Mouse (Mus musculus): Measurements from ENCODE around the gene C2cd4c. TPM values are rescaled to one million over a fixed set of nuclear protein-coding genes. Genes with fewer than 3 reads are reported as not detected.

Gene C2cd4c
- total and polyA plus RNA-seq, 3 experiments: 0.01 TPM; not detected in 2

- Histone ChIP-seq H3K79me2 (ENCODE audit: control insufficient read depth, insufficient read depth, low read length, poor library complexity) (no peaks in the 10 kb centered on the region), H3K4me3 (ENCODE audit: control insufficient read depth in 1 of 2, insufficient read depth in 1 of 2, low read depth in 2 of 2, low read length in 2 of 2) (no peak overlapping the region), H3K9ac (ENCODE audit: control insufficient read depth, low read depth, low read length, poor library complexity, severe bottlenecking) (no peak overlapping the region), H3K27me3 (ENCODE audit: control insufficient read depth in 1 of 2, insufficient read depth in 2 of 2, low read length in 2 of 2) (no peaks in the 10 kb centered on the region), H3K4me1 (ENCODE audit: control insufficient read depth in 1 of 2, insufficient read depth in 2 of 2, low read length in 2 of 2) (no peaks in the 10 kb centered on the region), H3K9me3 (replicated peaks; ENCODE audit: insufficient read depth, low read length) (no peaks in the 10 kb centered on the region), H3K27ac (ENCODE audit: control insufficient read depth, low read depth, low read length) (no peak overlapping the region), H3K36me3 (ENCODE audit: control insufficient read depth in 1 of 2, insufficient read depth in 2 of 2, low read length in 2 of 2) (no peaks in the 10 kb centered on the region)
- DNase-seq (ENCODE audit: low read depth, low spot score): peak; percentile 57
- TF ChIP-seq SMC3 (IDR thresholded peaks at IDR 0.05; ENCODE audit: low read depth, low read length) (peak; percentile 26), RAD21 (IDR thresholded peaks at IDR 0.05; ENCODE audit: low read depth, low read length) (peak; percentile 2), CTCF (IDR thresholded peaks at IDR 0.05 in 2 of 3, conservative IDR thresholded peaks at IDR 0.05 in 1 of 3; ENCODE audit: control insufficient read depth in 1 of 3, insufficient read depth in 1 of 3, low read depth in 2 of 3, low read length in 3 of 3, poor library complexity in 1 of 3, severe bottlenecking in 1 of 3) (peak; percentile 40 to 62 (median 60)), NELFE (IDR thresholded peaks at IDR 0.05; ENCODE audit: low read depth, low read length) (no peak), E2F4 (IDR thresholded peaks at IDR 0.05; ENCODE audit: borderline replicate concordance, low read depth, low read length) (no peak)
Measured at GRCm38 (mm10) chr10:79660298-79660697, 46.5 kb upstream of the C2cd4c start.

GRCm38 (mm10) chr10:79658829-79659228 is 45.0 kb upstream of the C2cd4c start:
- H3K27ac ChIP-seq (ENCODE audit: control insufficient read depth, low read depth, low read length): no peak overlapping the region
- no peaks in the 10 kb centered on the region for H3K27me3 ChIP-seq (ENCODE audit: control insufficient read depth in 1 of 2, insufficient read depth in 2 of 2, low read length in 2 of 2)
- DNase-seq (ENCODE audit: low read depth, low spot score): peak; percentile 32
- H3K9me3 ChIP-seq (replicated peaks; ENCODE audit: insufficient read depth, low read length): no peaks in the 10 kb centered on the region
- H3K79me2 ChIP-seq (ENCODE audit: control insufficient read depth, insufficient read depth, low read length, poor library complexity): no peaks in the 10 kb centered on the region
- H3K4me3 ChIP-seq (ENCODE audit: control insufficient read depth in 1 of 2, insufficient read depth in 1 of 2, low read depth in 2 of 2, low read length in 2 of 2): no peak overlapping the region
- H3K9ac ChIP-seq (ENCODE audit: control insufficient read depth, low read depth, low read length, poor library complexity, severe bottlenecking): no peak overlapping the region
- H3K36me3 ChIP-seq (ENCODE audit: control insufficient read depth in 1 of 2, insufficient read depth in 2 of 2, low read length in 2 of 2): no peaks in the 10 kb centered on the region
- no peaks in the 10 kb centered on the region for H3K4me1 ChIP-seq (ENCODE audit: control insufficient read depth in 1 of 2, insufficient read depth in 2 of 2, low read length in 2 of 2)
- peak; percentile 23 for TF ChIP-seq RAD21 (IDR thresholded peaks at IDR 0.05; ENCODE audit: low read depth, low read length)
- TF ChIP-seq MAX (IDR thresholded peaks at IDR 0.05; ENCODE audit: low read length): no peak
- TF ChIP-seq CTCF (IDR thresholded peaks at IDR 0.05 in 2 of 3, conservative IDR thresholded peaks at IDR 0.05 in 1 of 3; ENCODE audit: control insufficient read depth in 1 of 3, insufficient read depth in 1 of 3, low read depth in 2 of 3, low read length in 3 of 3, poor library complexity in 1 of 3, severe bottlenecking in 1 of 3): peak in 2 of 3 experiments; percentile 48 to 59; a peak in 4 of 6 replicates

- Histone ChIP-seq H3K36me3 (ENCODE audit: control insufficient read depth in 1 of 2, insufficient read depth in 2 of 2, low read length in 2 of 2) (no peaks in the 10 kb centered on the region), H3K9me3 (replicated peaks; ENCODE audit: insufficient read depth, low read length) (no peaks in the 10 kb centered on the region), H3K4me1 (ENCODE audit: control insufficient read depth in 1 of 2, insufficient read depth in 2 of 2, low read length in 2 of 2) (no peaks in the 10 kb centered on the region), H3K27me3 (ENCODE audit: control insufficient read depth in 1 of 2, insufficient read depth in 2 of 2, low read length in 2 of 2) (peaks cover 0 to 1% of the 10 kb centered on the region in 2 experiments; a peak in 1 of 4 replicates), H3K4me3 (ENCODE audit: control insufficient read depth in 1 of 2, insufficient read depth in 1 of 2, low read depth in 2 of 2, low read length in 2 of 2) (no peak overlapping the region), H3K9ac (ENCODE audit: control insufficient read depth, low read depth, low read length, poor library complexity, severe bottlenecking) (no peak overlapping the region), H3K79me2 (ENCODE audit: control insufficient read depth, insufficient read depth, low read length, poor library complexity) (no peaks in the 10 kb centered on the region), H3K27ac (ENCODE audit: control insufficient read depth, low read depth, low read length) (no peak overlapping the region)
- TF ChIP-seq ZNF384 (IDR thresholded peaks at IDR 0.05; ENCODE audit: low read depth, low read length) (no peak), GABPA (IDR thresholded peaks at IDR 0.05; ENCODE audit: low read depth, low read length) (no peak), NELFE (IDR thresholded peaks at IDR 0.05; ENCODE audit: low read depth, low read length) (no peak), E2F4 (IDR thresholded peaks at IDR 0.05; ENCODE audit: borderline replicate concordance, low read depth, low read length) (no peak), SMC3 (IDR thresholded peaks at IDR 0.05; ENCODE audit: low read depth, low read length) (no peak), MAZ (IDR thresholded peaks at IDR 0.05; ENCODE audit: low read depth, low read length) (no peak)
- no peak for DNase-seq (ENCODE audit: low read depth, low spot score)
Measured at GRCm38 (mm10) chr10:79654946-79655395, 41.1 kb upstream of the C2cd4c start.
